Mouse (Mus musculus): ENCODE data around the gene Samd5.

Samd5 gene

DNA sequence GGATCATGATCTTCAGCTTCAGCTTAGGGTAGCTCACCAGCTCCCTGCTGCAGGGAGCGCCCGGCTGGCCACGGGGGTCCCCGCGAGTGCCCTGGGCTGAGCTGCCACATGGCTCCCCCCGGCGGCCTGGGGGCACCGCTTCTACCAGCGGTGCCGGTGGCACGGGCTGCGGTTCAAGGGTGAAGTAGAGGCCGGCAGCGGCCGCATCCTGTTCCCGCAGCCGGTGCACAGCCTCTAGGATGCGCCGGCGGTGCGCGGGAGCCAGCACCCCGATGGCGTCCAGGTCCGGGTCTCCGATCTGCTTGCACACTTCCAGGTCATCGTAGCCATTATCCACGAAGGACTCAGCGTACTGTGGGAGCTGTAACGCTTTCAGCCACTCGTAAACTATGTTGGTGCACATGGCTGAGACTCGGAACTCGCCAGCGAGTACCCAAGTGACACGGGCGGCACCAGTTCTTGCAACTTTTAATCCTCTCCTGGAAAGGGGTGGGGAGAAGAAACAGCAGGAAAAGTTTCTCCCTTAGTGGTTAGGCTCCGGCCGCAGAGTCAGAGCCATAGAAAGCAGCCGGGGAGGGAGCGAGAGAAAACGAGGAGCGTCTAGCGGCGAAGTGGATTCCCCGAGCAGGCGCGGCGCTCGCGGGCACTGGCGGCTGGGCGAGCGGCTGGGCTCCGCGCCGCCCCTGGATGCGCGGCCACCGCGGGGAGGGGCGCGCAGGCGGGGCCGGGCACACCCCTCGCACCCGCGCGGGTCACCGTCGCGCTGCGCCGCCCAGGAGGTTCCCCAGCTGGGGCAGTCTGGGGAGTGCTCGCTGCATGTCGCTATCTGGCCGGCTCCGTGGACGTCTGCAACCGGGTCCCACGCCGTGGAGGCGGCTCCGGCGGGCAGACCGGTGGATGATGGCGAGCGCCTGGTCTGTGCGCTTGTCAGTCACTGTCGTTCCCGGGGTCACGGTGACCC lies at the start of gene Samd5:
Samd5 (minus strand) TSS at position 648 of the 961 bp plus-strand sequence.
- no peak for DNase-seq (ENCODE audit: low read depth, low spot score)

DNA sequence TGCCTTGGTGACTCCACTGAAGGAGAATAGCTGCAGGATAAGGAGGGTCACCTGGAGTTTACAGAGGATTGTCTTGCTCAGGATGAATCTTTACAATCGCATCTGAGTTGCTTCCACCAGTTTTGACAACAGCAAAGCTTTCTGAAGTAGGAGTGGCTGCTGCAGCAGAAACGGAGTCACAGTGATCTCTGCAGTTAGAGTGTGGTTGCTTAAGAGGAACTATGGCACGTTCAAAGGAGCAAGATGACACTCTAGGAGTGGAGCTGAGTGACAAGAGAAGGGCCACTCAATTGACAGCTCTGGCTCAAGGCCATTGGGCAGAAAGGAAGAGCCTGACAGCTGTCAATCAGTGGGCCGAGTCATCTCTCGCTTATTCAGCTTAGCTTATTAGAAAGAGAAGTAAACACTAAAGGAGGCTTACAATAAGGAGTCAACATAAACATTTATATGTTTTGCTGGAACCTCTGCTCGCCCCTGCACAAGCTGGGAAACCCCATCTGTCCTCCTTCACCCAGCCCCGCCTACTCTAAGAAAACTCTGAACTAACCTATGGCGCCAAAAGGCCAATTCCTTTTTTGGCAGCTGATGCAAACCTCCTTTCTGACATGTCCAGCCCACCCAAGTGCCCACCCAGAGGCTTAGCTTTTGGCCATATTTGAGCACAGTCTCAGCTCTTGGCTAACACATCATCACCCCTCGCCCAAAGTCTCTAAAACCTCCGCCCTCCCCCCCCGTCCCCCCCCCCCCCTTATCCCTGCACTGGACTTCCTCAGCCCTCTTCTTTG lies 47.7 kb upstream of the Samd5 start:
- no peak for DNase-seq (ENCODE audit: low read depth, low spot score)

DNA sequence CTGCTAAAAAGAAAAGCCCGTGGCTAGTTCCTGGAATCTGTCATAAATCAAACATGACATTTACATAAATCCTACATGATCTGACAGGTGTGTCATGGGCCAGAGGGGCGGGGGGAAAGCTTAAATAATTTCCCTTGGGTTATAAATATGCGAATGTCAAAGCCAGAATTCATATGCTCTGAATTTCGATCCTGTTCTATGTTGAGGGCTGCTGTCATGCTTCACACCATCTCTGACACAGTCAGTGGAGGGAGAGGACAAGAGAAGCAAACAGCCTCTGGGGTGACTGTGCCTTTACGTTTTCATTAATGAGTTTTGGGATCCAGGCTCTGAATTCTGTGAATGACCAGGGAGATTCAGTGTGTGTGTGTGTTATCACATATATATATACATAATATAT lies 45.0 kb upstream of the Samd5 start:
- no peak for DNase-seq (ENCODE audit: low read depth, low spot score)

DNA sequence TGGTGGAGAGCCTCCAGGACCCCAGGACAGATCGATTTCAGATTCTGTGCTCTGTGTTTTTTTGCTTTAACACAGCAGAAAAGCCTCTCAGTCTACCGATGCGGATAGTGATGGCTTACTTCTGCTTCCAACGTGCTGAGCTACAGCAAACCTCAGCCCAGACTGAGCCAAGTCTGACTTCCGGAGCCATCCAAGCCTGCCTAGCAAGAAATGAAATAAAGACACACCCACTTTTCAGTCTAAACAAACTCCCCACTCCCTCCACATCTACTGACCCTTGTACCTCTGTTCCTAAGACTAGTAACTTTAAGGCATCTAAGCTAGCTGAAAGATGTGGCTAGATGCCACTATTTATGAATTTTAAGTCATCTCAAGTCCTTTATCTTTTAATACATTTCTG lies 43.1 kb upstream of the Samd5 start:
- DNase-seq (ENCODE audit: low read depth, low spot score): no peak

DNA sequence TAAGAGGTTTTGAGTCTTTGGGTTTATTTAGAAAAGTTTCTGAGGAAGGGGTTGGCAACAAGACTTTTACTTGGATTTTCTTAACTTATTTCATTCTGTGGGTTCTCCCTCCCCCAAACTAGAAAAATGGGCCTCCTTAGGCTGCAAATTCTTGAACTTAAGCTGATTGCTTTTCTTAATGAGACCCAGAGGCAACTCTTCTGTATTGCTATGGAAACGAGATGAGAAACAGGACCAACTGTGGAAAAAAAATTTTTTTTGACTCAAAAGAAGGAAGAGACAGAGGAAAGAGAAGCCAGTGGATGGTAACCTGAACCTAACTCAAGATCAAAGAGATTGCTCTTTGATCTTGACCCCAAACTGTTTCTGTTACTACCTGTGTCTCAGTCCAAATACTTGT lies 29.9 kb upstream of the Samd5 start:
- no peak for DNase-seq (ENCODE audit: low read depth, low spot score)

DNA sequence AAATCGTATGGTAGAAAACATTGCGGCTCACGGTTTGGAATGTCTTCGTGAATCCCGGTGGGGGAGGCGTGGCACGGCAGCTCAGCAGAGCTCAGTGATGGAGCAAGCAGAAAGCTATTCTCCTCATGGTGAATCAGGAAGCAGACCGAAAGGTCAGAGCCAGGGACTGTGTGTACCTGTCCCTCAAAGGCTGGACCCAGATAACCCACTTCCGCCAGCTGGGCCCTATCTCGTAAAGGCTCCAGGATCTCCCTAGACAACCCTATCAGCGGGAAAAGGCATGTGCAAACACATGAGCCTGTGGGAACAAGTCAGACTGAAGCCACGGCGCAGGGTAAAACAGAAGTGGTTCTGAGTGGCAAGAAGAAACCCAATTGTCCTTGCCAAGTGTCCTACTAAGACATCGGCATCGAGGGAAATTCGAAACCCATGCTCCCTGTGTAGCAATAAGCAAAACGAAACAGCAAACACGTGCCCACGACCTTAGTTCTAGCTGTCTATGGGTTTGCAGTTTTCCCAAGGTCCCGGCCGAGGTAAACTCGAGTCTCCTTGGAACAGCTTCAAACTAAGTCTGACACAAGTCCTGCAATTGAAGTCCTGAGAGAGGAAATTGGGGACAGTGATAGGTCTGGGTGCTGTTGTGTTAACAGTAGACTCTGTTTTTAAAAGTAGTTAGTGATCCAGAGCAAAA lies 24.2 kb upstream of the Samd5 start:
- DNase-seq (ENCODE audit: low read depth, low spot score): no peak

DNA sequence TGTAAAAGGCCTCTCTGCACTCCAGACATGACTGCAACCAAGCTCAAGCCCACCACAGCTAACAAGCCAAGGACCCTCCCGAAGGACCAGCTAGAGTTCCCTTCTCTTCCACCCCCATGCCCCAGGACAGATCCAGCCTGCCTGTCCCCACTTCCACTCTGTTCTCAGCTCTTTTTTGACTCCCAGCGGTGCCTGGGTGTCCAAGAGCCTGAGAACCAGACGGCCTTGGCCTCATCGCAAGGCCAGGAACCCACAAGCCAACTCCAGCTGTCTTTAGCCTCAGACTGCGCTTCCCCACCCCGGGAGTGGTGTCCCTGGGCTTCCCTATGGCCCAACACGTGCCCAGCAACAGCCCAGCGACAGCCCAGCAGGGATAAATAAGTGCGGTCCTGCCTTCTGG lies 23.1 kb upstream of the Samd5 start:
- no peak for DNase-seq (ENCODE audit: low read depth, low spot score)

DNA sequence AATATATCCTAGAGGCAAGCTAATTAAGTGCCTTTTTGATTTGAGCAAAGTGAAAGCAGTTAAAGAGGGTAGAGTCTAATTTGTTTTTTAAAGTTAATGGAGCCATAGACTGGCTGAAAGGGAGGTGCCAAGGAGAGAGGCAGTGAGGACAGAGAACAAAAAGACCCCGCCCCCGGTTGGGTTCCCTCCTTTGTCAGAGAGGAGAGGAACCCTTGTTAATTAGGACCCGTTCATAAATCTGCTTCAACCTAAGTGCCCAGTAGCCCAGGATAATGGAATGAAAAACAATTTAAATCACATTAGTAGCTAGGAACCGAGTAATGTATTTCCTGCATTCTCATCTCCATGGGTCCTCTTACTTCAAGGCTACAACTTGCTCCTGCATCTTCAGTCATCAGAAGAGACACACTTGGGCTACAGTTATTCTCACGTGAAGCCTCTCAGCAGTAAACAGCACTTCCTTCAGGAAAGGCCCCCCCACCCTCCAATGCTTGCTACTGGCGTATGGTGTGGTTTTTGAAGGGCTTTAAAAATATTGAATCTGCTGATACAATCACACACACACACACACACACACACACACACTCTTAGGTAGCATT lies 21.6 kb upstream of the Samd5 start:
- DNase-seq (ENCODE audit: low read depth, low spot score): no peak

DNA sequence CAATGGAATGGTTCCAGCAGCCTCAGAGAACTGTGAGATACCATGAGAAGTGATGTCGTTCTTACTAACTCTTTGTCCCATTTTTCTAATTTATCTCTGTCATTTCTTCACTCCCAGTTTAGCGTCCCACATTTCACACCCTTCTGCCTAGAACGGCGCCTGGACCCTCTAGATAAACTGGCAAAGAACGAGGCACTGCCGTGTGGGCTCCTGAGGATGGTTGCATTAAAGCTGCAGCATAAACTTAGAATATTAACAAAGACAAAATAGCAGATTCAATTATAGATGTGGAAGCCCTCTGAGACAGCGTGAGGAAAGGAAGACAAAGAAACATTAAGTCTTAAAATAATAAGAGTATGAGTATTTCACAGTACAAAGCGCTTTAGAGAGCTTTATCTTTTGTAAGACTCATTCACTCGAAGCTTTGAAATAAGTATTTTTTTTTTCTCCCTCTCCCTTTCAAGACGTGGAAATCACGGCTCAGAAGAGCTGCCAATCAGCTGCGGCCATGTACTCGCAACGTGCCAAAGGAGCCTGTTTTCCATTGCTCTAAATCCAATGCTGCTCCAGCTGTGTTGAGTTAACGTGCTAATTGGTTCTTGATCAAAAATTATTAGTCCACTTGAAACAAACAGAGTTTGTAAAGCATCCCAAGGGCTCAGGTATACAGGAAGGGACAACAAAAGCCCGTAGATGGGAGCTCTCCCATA lies 19.1 kb upstream of the Samd5 start:
- no peak for DNase-seq (ENCODE audit: low read depth, low spot score)

DNA sequence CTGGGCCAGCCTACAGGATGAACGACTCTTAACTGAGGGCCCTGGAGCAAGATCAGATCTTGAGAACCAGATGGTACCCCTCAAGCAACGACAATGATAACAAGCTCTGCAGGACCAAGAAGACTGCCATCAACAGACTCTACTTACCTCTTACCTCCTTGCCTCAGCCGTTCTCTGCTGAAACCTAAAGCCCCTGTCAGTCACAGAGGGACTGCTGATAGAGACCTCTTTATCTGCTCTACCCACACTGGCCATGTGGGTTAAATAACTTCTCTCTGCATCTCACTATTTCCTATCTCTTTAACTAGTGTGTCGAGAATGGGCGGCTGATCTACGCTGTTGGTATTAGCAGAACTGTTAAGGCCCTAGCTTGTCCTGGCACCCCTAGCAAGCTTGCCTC lies 5.9 kb upstream of the Samd5 start:
- no peak for DNase-seq (ENCODE audit: low read depth, low spot score)

DNA sequence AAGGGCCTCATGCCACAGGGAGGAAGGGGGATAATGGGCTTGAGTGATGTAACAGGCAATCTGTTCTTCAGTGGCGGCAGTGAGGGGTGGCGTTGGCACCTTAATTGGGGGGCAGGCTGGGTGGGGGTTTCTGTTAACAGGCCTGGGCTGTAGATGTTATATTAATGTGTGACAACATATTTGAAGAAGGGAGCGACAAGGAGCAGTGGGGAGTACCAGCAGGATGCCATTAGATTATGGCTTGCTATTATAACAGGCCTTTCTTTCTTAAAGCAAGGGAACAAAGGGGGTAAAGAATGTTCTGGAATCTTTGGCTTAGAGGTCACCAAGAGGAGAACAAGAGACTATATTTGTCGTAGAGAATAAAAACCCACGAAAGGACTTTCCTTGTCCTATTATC lies 4.9 kb upstream of the Samd5 start:
- DNase-seq (ENCODE audit: low read depth, low spot score): no peak

DNA sequence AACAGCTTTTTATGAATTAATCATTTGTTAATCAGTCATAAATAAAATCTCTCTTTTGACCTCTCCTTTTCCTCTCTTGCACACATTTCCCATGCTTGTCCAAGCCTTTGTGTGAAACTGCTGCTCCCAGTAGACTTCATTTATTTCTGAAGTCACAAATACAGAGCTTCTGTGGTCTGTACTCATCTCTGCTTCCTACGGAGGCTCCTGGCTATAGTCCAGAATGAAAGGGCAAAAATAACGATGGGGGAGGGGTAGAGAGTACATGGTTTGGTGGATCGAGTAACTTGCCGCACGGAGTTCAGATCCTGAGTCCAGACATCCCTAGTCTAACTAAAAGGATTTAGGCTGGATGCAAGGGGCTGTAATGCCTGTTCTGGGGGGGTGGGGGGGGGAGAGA lies 3.1 kb upstream of the Samd5 start:
- DNase-seq (ENCODE audit: low read depth, low spot score): no peak

DNA sequence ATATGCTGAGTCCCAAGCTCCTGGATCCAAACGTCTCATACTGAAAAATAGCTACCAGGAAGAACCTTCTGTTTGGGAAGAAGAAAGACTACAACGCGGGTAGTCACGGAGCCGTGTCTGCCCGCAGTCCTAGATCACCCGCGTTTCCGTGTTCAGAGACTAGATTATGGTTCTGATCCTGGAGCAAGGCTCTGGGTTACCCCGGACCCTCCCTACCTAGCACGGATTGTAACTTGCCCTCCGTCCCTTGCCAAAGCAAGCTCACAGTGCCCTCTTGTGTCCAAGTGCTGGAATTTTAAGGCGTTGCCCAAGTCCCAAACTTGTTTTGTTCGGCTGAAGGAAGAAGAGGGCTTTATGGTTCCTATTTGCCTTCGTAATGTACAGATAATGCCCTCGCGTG lies 1.9 kb upstream of the Samd5 start:
- peak; percentile 68 for DNase-seq (ENCODE audit: low read depth, low spot score)

DNA sequence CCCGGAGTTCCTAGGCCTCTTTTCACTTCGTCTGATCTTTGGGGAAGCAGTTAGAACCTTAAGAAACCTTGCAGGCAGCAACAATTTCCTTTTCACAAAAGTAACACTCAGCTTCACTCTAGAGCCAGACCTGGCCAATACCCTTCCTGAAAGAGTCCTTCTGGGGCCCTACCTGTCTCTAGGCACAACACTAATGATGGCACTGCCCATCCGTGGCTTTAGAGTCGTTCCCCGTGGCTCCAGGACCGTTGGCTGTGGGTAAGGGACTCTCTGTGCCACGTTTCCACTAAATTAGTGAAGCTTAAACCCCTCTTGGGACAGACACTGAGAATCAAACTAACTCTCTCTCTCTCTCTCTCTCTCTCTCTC lies 1.4 kb upstream of the Samd5 start:
- DNase-seq (ENCODE audit: low read depth, low spot score): no peak

DNA sequence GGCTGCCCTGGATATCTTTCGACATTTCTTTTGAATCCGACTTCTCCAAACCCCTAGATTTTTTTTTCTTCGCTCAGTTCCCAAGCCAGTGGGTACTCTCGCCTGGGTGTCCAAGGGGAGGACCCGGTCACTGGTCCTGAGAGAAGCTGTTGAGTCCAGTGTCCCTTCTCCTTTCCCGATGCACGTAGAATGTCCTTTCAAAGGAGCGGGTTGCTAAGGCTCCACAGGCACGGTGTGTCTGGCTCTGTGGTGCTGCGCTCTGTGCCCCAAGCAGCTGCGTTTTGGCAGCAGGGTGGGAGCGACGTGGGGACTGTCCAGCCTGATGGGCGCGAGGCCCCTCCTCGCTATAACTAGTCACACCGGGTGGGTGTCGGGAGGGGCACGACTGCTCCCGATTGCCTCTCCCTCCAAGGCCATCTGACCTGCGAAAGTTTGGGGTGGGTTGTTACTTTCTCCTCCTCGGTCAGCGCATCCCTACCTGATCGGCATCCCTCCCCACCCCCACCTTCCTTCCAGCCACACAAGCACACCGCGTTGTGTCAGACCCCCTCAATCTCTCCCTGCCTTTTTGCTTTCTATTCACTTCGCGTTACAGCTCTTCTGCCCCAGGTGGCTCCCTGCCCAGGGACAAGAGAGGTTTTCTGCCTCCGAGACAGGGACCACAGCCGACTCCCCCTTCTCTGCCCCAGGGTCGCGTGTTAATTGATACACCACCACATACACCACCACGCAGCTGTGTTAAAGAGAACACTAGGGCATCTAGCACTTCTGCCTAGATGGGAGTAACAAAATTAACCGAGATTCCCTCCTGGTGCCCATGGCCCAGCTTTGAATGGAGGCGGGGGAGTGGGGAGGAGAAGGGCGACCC lies 776 bp upstream of the Samd5 start:
- DNase-seq (ENCODE audit: low read depth, low spot score): no peak

DNA sequence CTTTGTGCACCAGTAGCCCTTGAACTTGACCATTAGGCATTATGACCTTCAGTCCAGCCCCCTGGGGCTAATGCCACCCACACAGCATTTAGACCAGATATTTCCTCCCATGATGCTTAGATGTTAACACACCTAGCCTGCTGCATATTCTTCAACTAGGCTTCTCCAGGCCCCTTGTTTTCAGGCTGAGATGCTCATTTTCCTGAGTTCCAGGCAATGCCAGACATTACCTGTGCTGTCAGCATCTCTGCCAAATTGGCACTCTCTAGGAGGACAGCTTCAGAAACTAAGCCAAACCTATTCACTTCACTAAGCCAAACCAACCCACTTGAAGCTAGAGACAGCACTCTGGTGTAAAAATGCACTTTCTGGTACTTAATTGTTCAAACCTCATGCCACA lies 1.7 kb downstream of the Samd5 start:
- DNase-seq (ENCODE audit: low read depth, low spot score): no peak

DNA sequence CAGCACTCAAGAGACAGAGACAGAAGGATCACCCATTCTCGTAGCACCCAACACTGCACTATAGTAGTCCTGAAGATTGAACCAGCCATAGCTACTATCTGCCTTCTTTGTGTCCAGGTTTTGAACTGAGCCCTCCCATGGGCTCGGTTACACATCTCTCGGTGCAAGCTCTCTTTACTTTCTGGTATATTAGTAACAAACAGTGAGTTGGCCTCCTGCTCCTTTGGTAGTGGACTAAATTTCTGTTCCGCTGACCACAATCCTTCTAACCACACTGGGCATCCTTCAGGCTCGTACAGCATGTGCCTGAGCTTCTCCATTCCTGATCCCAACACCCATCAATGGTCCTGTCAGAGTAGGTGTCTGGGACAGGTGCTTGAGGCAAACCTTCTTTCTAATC lies 2.3 kb downstream of the Samd5 start:
- no peak for DNase-seq (ENCODE audit: low read depth, low spot score)

DNA sequence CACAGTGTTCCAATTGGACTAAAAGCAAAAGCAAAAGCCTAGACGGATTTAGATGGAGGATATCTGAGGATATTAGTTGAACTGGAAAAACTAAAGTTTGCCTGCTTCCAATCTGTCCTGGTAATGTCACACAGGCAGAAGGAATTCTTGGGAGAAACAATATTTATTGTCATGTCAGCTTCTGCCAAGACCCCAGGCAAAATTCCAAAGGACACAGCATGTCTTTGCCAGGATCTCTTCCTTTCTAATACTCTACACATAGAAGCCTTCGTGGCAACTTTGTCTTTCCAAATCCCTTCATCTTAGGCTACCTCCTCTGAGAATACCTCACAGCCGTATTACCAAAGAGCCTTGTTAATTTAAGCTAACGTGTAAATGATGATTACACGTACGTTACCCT lies 4.7 kb downstream of the Samd5 start:
- DNase-seq (ENCODE audit: low read depth, low spot score): no peak

DNA sequence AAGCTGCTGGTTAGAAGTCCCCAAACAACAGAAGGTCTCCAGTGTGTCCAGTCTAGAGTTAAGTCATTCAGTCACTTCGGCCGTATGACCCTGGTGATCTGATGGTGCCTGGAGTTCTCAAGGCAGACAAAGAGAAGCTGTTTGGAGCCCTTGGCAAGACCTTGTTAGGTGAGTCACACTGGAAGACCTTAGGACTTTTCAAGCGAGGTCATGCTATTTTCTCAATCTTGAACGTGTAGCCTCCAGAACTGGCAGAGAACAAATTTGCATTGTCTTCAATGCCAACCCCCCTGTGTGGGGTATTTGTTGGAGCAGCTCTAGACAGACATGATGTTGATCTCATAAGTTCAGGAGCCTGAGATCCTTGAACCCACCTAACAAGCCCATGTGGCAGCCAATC lies 6.2 kb downstream of the Samd5 start:
- no peak for DNase-seq (ENCODE audit: low read depth, low spot score)

DNA sequence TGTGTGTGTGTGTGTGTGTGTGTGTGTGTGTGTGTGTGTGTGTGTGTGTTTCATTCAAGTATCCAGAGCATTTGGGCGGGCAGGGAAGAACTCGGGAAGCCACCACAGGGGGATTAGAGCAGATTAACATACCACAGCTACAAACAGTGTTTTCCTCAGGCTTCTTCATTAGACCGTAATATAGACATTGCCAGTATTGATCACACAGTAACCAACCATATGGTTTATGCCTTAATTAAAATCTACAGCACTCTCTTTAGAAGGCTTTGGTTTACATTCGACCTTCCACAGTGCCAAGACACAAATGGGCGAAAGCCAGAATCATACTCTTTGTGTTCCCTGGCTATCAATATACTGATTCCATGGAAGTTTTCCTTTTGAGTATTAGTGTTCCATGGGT lies 22.1 kb downstream of the Samd5 start:
- no peak for DNase-seq (ENCODE audit: low read depth, low spot score)
